Comparison of ENCODE assay signal across 14 mouse cellular contexts in the genomic region with DNA sequence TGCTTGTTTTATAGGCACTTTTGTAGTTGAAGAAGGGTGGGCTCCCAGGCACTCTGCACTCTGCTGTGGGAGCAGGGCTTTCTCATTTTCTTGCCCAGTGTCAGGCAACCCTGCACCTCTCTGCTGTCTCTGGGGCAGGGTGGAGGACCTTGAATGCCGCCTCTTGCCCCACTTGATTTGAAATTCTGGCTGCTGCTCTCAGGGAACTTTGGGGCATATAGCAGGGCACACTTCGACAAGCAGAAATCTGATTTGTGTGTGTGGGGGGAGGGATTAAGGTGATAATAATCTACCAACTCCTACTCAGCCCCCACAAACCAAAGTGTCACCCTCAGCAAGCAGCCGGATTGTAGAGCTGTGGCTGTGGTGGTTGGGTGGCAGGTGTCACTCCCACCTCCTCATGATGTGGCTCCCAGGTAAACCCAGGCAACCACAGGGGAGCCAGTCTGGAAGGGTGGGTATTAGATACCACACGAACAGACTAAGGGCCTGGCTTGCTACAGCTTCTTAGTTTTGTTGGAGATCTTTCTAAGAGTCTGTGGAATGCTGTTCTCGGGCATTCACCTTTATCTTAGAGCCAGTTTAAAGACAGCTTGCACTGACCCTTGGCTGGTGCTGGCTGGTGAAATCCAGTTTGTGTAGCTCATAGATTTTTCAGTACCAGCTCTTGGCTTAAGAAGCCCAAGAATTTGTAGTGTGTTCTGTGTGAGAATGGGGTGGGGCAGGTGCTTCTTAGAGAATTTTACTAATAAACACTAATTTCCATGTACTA.
DNase-seq lines count a peak whose midpoint lies in the region; ATAC-seq and TF ChIP-seq lines count a peak whose summit lies in the region.
"Had no signal": no experiment of that assay in that cellular context is flagged by ENCODE, and none has a peak within 500 bp of the region (broad histone marks: within the 10 kb centered on the region; RNA-seq: fewer than 3 reads in every experiment).

No protein-coding gene starts in this region.

- H3K4me1 ChIP-seq in lung, embryonic 15.5 days: peaks cover 50% of the 10 kb centered on the region
- peaks cover 19% of the 10 kb centered on the region for H3K4me1 ChIP-seq in lung, adult 2 months (ENCODE audit: control insufficient read depth, insufficient read depth, low read length)
- peaks cover 21% of the 10 kb centered on the region for H3K4me1 ChIP-seq in embryonic facial prominence, embryonic 15.5 days
- peaks cover 34% of the 10 kb centered on the region for H3K4me1 ChIP-seq in kidney, embryonic 16.5 days (ENCODE audit: insufficient read depth, low read length)

- WGBS in lung, embryonic 15.5 days: 46% methylated on average over 5 of the region's 5 CpGs
- WGBS in lung, adult 2 months: 63% methylated on average over 5 of the region's 5 CpGs
- WGBS in embryonic facial prominence, embryonic 15.5 days: 53% methylated on average over 5 of the region's 5 CpGs
- WGBS in kidney, embryonic 16.5 days: 50% methylated on average over 5 of the region's 5 CpGs

- H3K4me2 ChIP-seq in lung, embryonic 15.5 days: peak overlapping the region; percentile 14; the same call in 1 of the 2 replicates
- no peak overlapping the region for H3K4me2 ChIP-seq in embryonic facial prominence, embryonic 15.5 days (replicated peaks)
- H3K4me2 ChIP-seq in kidney, embryonic 16.5 days (replicated peaks; ENCODE audit: low read depth, low read length): no peak overlapping the region

- no peaks in the 10 kb centered on the region for H3K36me3 ChIP-seq in lung, embryonic 15.5 days
- H3K36me3 ChIP-seq in embryonic facial prominence, embryonic 15.5 days: peaks cover 5% of the 10 kb centered on the region; the same call in 1 of the 2 replicates
- H3K36me3 ChIP-seq in kidney, embryonic 16.5 days (ENCODE audit: insufficient read depth, low read length): peaks cover 4% of the 10 kb centered on the region; the same call in 1 of the 2 replicates

- H3K4me3 ChIP-seq in lung, embryonic 15.5 days: no peak overlapping the region
- no peak overlapping the region for H3K4me3 ChIP-seq in lung, adult 2 months (replicated peaks; ENCODE audit: extremely low read depth, low read depth, low read length)
- no peak overlapping the region for H3K4me3 ChIP-seq in embryonic facial prominence, embryonic 15.5 days (replicated peaks)
- no peak overlapping the region for H3K4me3 ChIP-seq in kidney, embryonic 16.5 days (ENCODE audit: low read length)

- no peak for TF ChIP-seq CTCF in lung, adult 2 months (IDR thresholded peaks at IDR 0.05; ENCODE audit: insufficient read depth, low read length)

- no peaks in the 10 kb centered on the region for H3K9me3 ChIP-seq in lung, embryonic 15.5 days
- no peaks in the 10 kb centered on the region for H3K9me3 ChIP-seq in embryonic facial prominence, embryonic 15.5 days (replicated peaks)
- no peaks in the 10 kb centered on the region for H3K9me3 ChIP-seq in kidney, embryonic 16.5 days (ENCODE audit: low read length)
- H3K9me3 ChIP-seq: G1E had no signal

- no peak for TF ChIP-seq POLR2A in lung, adult 2 months (IDR thresholded peaks at IDR 0.05; ENCODE audit: borderline replicate concordance, extremely low read depth, low read depth, low read length)

- peak overlapping the region; percentile 90 for H3K27ac ChIP-seq in lung, embryonic 15.5 days
- peak overlapping the region; percentile 70 for H3K27ac ChIP-seq in embryonic facial prominence, embryonic 15.5 days (replicated peaks)
- H3K27ac ChIP-seq in kidney, embryonic 16.5 days (ENCODE audit: low read length): peak overlapping the region; percentile 87
- H3K27ac ChIP-seq: macrophage had no signal

- peak; percentile 58; the same call in 1 of the 2 replicates for ATAC-seq in lung, embryonic 15.5 days (ENCODE audit: borderline replicate concordance, extremely low read depth, low FRiP score, low TSS enrichment)
- ATAC-seq in embryonic facial prominence, embryonic 15.5 days (ENCODE audit: insufficient number of reproducible peaks, low FRiP score, low TSS enrichment, low read depth): no peak
- peak; percentile 67 for ATAC-seq in kidney, embryonic 16.5 days (ENCODE audit: low FRiP score, low TSS enrichment)

- H3K27me3 ChIP-seq in lung, embryonic 15.5 days: no peaks in the 10 kb centered on the region
- H3K27me3 ChIP-seq in embryonic facial prominence, embryonic 15.5 days: no peaks in the 10 kb centered on the region
- no peaks in the 10 kb centered on the region for H3K27me3 ChIP-seq in kidney, embryonic 16.5 days (ENCODE audit: insufficient read depth, low read length)

- no peak overlapping the region for H3K9ac ChIP-seq in lung, embryonic 15.5 days
- H3K9ac ChIP-seq in embryonic facial prominence, embryonic 15.5 days: no peak overlapping the region
- H3K9ac ChIP-seq in kidney, embryonic 16.5 days (replicated peaks; ENCODE audit: low read length): no peak overlapping the region

- DNase-seq in lung, adult 2 months: no peak
- DNase-seq in thymus, postnatal 14 days: peak; percentile 37
- DNase-seq in left cerebral cortex, adult 18-20 months (ENCODE audit: low spot score in 2 of 2): no peak
- no peak for DNase-seq in ovary, postnatal 36 days (ENCODE audit: low spot score)
- DNase-seq: adrenal gland, adult 2 months; cerebellum, adult 9-11 months; heart, adult 18-20 months; heart, postnatal 4 days; right cerebral cortex, postnatal 14 days had no signal
